Mouse (Mus musculus): Measurements from ENCODE around the gene Arnt2. TPM values are rescaled to one million over a fixed set of nuclear protein-coding genes. Genes with fewer than 3 reads are reported as not detected.

Gene Arnt2
- polyA plus RNA-seq, 1 experiment from 2014 or later: 0.15 TPM

DNA sequence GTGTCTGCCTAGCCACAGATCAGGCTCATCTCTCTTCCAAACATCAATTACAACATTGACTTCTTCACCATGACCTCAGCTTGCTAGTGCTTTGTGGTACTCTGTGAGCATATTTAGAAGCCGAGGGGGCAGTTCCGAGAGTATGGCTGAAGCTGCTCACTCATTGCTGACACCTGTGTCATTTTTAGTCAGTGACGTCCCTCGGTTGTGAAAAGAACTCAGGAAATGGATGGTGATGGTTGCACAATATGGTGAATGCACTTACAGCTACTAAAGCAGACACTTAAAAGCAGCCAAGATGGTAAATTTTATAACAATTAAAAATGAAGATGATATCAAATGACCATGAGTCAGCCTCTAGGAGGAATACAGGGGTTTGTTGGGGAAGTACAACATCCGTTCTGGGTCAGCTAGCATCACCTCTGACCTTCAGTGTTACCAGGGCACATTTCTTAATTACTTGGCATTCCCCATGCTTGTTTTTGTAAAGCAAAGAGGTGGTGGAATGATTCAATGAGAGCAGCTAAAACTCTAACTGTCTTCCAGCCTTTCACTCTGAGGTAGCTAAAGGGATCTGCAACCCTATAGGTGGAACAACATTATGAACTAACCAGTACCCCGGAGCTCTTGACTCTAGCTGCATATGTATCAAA is 212.6 kb downstream of the Arnt2 start:
- Histone ChIP-seq H3K4me2 (ENCODE audit: low read depth, low read length) (no peak overlapping the region), H3K9me3 (replicated peaks; ENCODE audit: control insufficient read depth, low read length) (no peaks in the 10 kb centered on the region), H3K9ac (ENCODE audit: low read depth, low read length) (no peak overlapping the region), H3K36me3 (ENCODE audit: control insufficient read depth, insufficient read depth) (no peaks in the 10 kb centered on the region), H3K27ac (ENCODE audit: low read length) (no peak overlapping the region), H3K4me1 (ENCODE audit: control insufficient read depth, low read depth, low read length) (no peaks in the 10 kb centered on the region), H3K27me3 (ENCODE audit: control insufficient read depth, insufficient read depth, low read depth, low read length) (no peaks in the 10 kb centered on the region), H3K4me3 (ENCODE audit: low read depth, low read length) (no peak overlapping the region)
- 51% methylated on average over 6 of the region's 6 CpGs for WGBS (ENCODE audit: insufficient replicate concordance)
- no peak for ATAC-seq (ENCODE audit: low read depth)

Other genes with a start within 250 kb of the Arnt2 start
- gene Gm2115, start 118.8 kb upstream of the Arnt2 start, polyA plus RNA-seq (2015; fragmentation: Nextera tagmentation; extraction: Ambion mirVana): 0.02 and 0.04 TPM in 2 replicates
- gene Fah, start 196.5 kb upstream of the Arnt2 start, polyA plus RNA-seq (2015; fragmentation: Nextera tagmentation; extraction: Ambion mirVana): 119 and 148 TPM in 2 replicates

Data from liver, embryonic 16.5 days (tissue).